Mouse (Mus musculus): ENCODE measurements around the gene Gm21762.
A peak's percentile ranks its signal among the peaks of the same experiment; 100 is the strongest.
"Not testable (repeated sequence)": the region's sequence is repeated elsewhere in the genome, so short reads cannot be mapped to it uniquely, and the experiment has no call there.

Gene Gm21762

GRCm38 (mm10) chr13:120215847-120216246 is at the start of gene Gm21762:
Gene Gm21762, minus strand, starts transcription at chr13:120215947.
- ATAC-seq (ENCODE audit: insufficient number of reproducible peaks, low FRiP score, low TSS enrichment), result not testable (repeated sequence)

- ATAC-seq (ENCODE audit: insufficient number of reproducible peaks, low FRiP score, low TSS enrichment), result not testable (repeated sequence)
Observed at GRCm38 (mm10) chr13:120262870-120263269, 47.1 kb upstream of the Gm21762 start, which contains the start of gene AF067061. Gene AF067061, plus strand, starts transcription at chr13:120263114.

- not testable (repeated sequence) for ATAC-seq (ENCODE audit: insufficient number of reproducible peaks, low FRiP score, low TSS enrichment)
Observed at GRCm38 (mm10) chr13:120259718-120260117, 44.0 kb upstream of the Gm21762 start.

GRCm38 (mm10) chr13:120258817-120259658 is 43.3 kb upstream of the Gm21762 start:
- ATAC-seq (ENCODE audit: insufficient number of reproducible peaks, low FRiP score, low TSS enrichment), result not testable (repeated sequence)

- ATAC-seq (ENCODE audit: insufficient number of reproducible peaks, low FRiP score, low TSS enrichment), result not testable (repeated sequence)
Observed at GRCm38 (mm10) chr13:120251208-120251924, 35.6 kb upstream of the Gm21762 start.

- ATAC-seq (ENCODE audit: insufficient number of reproducible peaks, low FRiP score, low TSS enrichment), result not testable (repeated sequence)
Observed at GRCm38 (mm10) chr13:120238811-120239210, 23.1 kb upstream of the Gm21762 start, which contains the start of gene Gm21731. Gene Gm21731, plus strand, starts transcription at chr13:120239111.

GRCm38 (mm10) chr13:120232447-120233049 is 16.8 kb upstream of the Gm21762 start:
- not testable (repeated sequence) for ATAC-seq (ENCODE audit: insufficient number of reproducible peaks, low FRiP score, low TSS enrichment)

GRCm38 (mm10) chr13:120231798-120232197 is 16.1 kb upstream of the Gm21762 start:
- peak; percentile 66 for ATAC-seq (ENCODE audit: insufficient number of reproducible peaks, low FRiP score, low TSS enrichment)

GRCm38 (mm10) chr13:120223012-120223659 is 7.4 kb upstream of the Gm21762 start:
- ATAC-seq (ENCODE audit: insufficient number of reproducible peaks, low FRiP score, low TSS enrichment), result peak; percentile 36; the same call in 1 of the 2 replicates

- ATAC-seq (ENCODE audit: insufficient number of reproducible peaks, low FRiP score, low TSS enrichment), result not testable (repeated sequence)
Observed at GRCm38 (mm10) chr13:120220922-120221321, 5.2 kb upstream of the Gm21762 start.

GRCm38 (mm10) chr13:120196189-120196821 is 19.4 kb downstream of the Gm21762 start:
- not testable (repeated sequence) for ATAC-seq (ENCODE audit: insufficient number of reproducible peaks, low FRiP score, low TSS enrichment)

- not testable (repeated sequence) for ATAC-seq (ENCODE audit: insufficient number of reproducible peaks, low FRiP score, low TSS enrichment)
Observed at GRCm38 (mm10) chr13:120172133-120172532, 43.6 kb downstream of the Gm21762 start, which contains the start of gene Gm21818. Gene Gm21818, plus strand, starts transcription at chr13:120172433.

GRCm38 (mm10) chr13:120168301-120168700 is 47.4 kb downstream of the Gm21762 start:
- ATAC-seq (ENCODE audit: insufficient number of reproducible peaks, low FRiP score, low TSS enrichment), result not testable (repeated sequence)
